Mouse (Mus musculus) lung, postnatal 4 days (tissue): ENCODE data around the gene Nab2.

Experiments used
- DNase-seq, 2 experiments: peaks; one replicate each; pipeline ENCODE4 v3.0.0; 2021

Gene Nab2

DNA sequence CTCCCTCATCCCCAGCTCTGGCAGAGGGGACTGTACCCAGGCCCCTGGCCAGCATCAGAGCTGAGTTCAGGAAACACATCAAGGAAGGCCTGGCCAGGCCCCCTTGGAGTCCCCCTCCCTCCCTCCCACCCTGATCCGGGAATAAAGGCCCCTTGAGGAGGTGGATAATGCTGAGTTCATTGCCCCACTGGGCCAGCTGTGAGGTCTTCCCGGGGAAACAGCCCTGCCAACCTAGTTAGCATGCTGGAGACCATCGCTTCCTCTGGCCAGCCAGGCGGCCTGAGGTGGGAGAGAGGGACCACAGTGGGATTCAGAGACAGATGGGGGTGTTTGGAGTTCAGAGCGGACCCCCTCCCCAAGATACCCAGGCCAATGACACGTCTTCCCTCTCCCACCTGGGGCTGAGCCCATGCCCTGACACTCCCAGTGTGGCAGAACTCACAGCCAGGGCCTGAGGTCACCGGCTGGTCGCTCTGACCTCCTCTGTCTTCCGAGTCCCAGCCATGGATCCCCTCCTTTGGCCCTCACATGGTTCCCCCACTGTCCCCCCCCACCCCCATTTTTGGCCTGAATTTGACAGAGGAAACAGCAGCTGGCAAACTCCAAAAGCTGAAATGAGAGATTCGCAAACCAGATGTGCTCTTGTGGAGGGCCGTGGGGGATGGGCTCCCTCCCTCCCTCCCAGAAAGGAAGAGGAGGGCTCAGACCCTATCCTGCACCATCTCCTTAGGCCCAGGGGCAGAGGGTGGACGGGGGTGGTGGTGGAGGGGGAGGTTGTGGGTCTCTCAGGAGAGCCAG is 53.9 kb downstream of the Nab2 start:
- DNase-seq: peak in 1 of 2 experiments; percentile 61

DNA sequence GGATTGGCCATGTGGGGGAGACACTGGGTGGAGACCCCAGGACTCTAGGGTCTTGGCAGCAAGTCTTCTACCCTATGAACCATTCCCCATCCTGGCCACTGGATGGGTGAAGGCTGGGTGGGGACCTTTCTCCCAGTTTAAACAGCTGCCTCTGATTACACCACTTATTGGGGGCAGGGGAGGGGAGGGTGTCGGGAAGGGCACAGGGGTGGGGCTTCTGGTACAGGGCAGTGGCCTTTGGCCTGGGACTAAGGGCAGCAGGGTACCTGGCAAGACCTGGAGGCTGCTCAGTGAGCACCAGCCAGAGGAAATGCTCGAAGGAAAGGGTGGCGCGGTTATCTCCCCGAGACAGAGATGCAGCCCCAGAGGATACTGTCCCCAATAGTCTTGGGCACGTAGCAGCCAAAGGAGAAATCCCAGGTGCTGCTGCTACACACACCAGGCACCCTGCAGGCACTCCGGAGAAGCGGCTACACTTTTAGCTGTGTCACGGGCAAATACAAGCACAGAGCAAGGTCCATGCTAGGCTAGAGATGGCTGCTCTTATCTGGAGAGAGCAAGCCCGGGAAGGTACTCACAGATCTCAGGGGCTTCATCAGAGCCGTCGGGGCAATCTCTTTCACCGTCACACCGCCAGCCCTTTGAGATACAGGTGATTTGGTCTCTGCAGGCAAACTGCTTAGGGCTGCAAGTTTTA is 56.1 kb downstream of the Nab2 start:
- no peak for DNase-seq
